Mouse (Mus musculus) cortical plate, adult 2 months (tissue): ENCODE data around the gene Krtap28-10.

Experiments used
- CTCF ChIP-seq: fragments of 200-500 bp; IDR thresholded peaks from 2 replicates; pipeline ENCODE4 v1.5.1; 2011; ENCODE audit warnings: mild to moderate bottlenecking, control low read depth, low read length; ENCODE audit not compliant: insufficient read depth; ENCODE audit errors: extremely low read depth
- POLR2A ChIP-seq: fragments of 200-500 bp; IDR thresholded peaks from 2 replicates; pipeline ENCODE4 v1.6.1; 2011; ENCODE audit warnings: mild to moderate bottlenecking, low read length, control low read depth; ENCODE audit not compliant: insufficient read depth; ENCODE audit errors: extremely low read depth

GRCm38 (mm10) chr1:83015329-83015879 lies 26.9 kb downstream of the Krtap28-10 start:
- TF ChIP-seq POLR2A (no peak), CTCF (no peak)
